Comparison of ENCODE assay signal across 8 mouse cellular contexts in the genomic region with DNA sequence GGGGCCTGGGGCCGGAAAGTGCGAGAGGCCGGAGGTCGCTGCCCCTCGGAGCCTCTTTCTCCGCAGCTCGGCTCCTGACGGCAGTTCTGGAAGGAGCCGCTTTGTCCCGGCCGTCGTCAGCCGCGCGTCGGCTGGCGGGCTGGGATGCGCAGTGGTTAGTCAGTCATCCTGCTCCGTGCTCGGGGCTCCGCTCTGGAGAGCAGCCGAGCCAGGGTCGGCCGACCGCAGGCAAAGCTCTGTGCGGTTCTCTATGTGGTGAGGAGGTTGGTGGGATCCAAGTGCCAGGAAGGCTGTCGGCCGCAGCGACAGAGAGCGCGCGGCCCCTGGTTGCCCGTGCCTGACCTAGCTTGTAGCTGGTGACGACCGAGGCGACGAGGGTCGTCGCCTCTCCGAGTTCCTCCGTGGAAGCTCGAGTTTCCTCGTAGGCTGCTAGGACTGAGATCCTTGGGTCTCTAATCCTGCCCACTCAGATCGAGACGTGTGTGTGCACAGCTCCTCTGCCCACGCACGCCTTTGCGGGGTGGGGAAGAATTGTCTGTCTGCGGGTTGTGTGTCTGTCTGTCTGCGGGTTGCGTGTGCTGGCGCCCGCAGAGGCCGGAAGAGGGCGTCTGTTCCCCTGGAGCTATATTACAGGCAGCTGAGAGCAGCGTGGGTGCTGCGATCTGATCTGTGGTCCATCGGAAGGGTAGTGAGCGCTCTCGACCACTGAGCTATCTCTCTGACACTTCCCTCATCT. TPM values are rescaled to one million over a fixed set of nuclear protein-coding genes. Genes with fewer than 3 reads are reported as not detected.
DNase-seq lines count a peak whose midpoint lies in the region; ATAC-seq and TF ChIP-seq lines count a peak whose summit lies in the region.

No protein-coding gene starts in this region.

- H3K9me3 ChIP-seq in CH12.LX (replicated peaks; ENCODE audit: low read length) = no peaks in the 10 kb centered on the region
- no peaks in the 10 kb centered on the region for H3K9me3 ChIP-seq in kidney, postnatal 0 days (replicated peaks; ENCODE audit: low read length)

- peak; percentile 64 for DNase-seq in 416B (ENCODE audit: low read depth)
- peak; percentile 52 for DNase-seq in CH12.LX (ENCODE audit: extremely low read depth)
- peak; percentile 11 for DNase-seq in cerebellum, adult 8-10 months
- peak; percentile 5 to 15 for DNase-seq in heart, adult 9 months (ENCODE audit: low spot score in 2 of 2)
- DNase-seq in kidney, postnatal 0 days (ENCODE audit: low spot score) = peak; percentile 37
- peak; percentile 43 for DNase-seq in lung, postnatal 10 days
- peak; percentile 51 for DNase-seq in retina, embryonic 14.5 days (ENCODE audit: low spot score)
- DNase-seq in yolk sac, embryonic 10.5 days (ENCODE audit: low spot score) = no peak

- H3K4me2 ChIP-seq in CH12.LX (ENCODE audit: insufficient read depth, low read depth, poor library complexity, severe bottlenecking) = peak overlapping the region; percentile 26
- peak overlapping the region; percentile 92 for H3K4me2 ChIP-seq in kidney, postnatal 0 days (ENCODE audit: low read length)

- H3K27ac ChIP-seq in CH12.LX (ENCODE audit: insufficient read depth, low read depth) = peak overlapping the region; percentile 2; the same call in 1 of the 2 replicates
- H3K27ac ChIP-seq in kidney, postnatal 0 days = peak overlapping the region; percentile 92

- peaks cover 2 to 21% of the 10 kb centered on the region in 2 experiments; a peak in 3 of 4 replicates for H3K4me1 ChIP-seq in CH12.LX (ENCODE audit: control insufficient read depth in 1 of 2, insufficient read depth in 2 of 2)
- H3K4me1 ChIP-seq in kidney, postnatal 0 days (replicated peaks; ENCODE audit: insufficient read depth, low read length) = 0 out of 2 replicates have a peak, but pooled peaks cover 7% of the 10 kb centered on the region

- peaks cover 24% of the 10 kb centered on the region for H3K79me2 ChIP-seq in CH12.LX (replicated peaks; ENCODE audit: control insufficient read depth, extremely low read depth, insufficient read depth, poor library complexity, severe bottlenecking)

- H3K36me3 ChIP-seq in CH12.LX (replicated peaks in 1 of 2; ENCODE audit: control insufficient read depth in 1 of 2, insufficient read depth in 1 of 2, low read length in 1 of 2) = peaks cover 0 to 6% of the 10 kb centered on the region in 2 experiments
- H3K36me3 ChIP-seq in kidney, postnatal 0 days (ENCODE audit: insufficient read depth, low read length) = no peaks in the 10 kb centered on the region

- no peaks in the 10 kb centered on the region for H3K27me3 ChIP-seq in CH12.LX (replicated peaks)
- no peaks in the 10 kb centered on the region for H3K27me3 ChIP-seq in kidney, postnatal 0 days (ENCODE audit: insufficient read depth, low read length)

- peak overlapping the region; percentile 88 to 98 (median 97) for H3K4me3 ChIP-seq in CH12.LX (replicated peaks in 1 of 3; ENCODE audit: low read depth in 2 of 3, low read length in 2 of 3, poor library complexity in 1 of 3)
- H3K4me3 ChIP-seq in kidney, postnatal 0 days (replicated peaks; ENCODE audit: low read depth, low read length) = peak overlapping the region; percentile 89

- dilution Hi-C loops in CH12.LX (cut with MboI; ENCODE audit: extremely low pct_ligation_motif_present, extremely low pct_unique_long_range_greater_than_20kb, low sequenced_read_pairs) = no loop called here

- in situ Hi-C loops in CH12.LX (cut with MboI; ENCODE audit: low pct_ligation_motif_present, low pct_unique_long_range_greater_than_20kb, low sequenced_read_pairs) = no loop called here

- TF ChIP-seq POLR2A in CH12.LX (IDR thresholded peaks at IDR 0.05; ENCODE audit: low read depth, low read length) = no peak

- WGBS in kidney, postnatal 0 days = 2% methylated on average over 55 of the region's 60 CpGs

- TF ChIP-seq EP300 in CH12.LX (IDR thresholded peaks at IDR 0.05; ENCODE audit: low read length) = no peak

- peak in 1 of 2 experiments; percentile 42; a peak in 2 of 4 replicates for TF ChIP-seq CTCF in CH12.LX (conservative IDR thresholded peaks at IDR 0.05 in 1 of 2, IDR thresholded peaks at IDR 0.05 in 1 of 2; ENCODE audit: low read depth in 2 of 2, low read length in 2 of 2)
- TF ChIP-seq CTCF in kidney, postnatal 0 days (IDR thresholded peaks at IDR 0.05; ENCODE audit: low read depth) = peak; percentile 48

- TF ChIP-seq RAD21 in CH12.LX (IDR thresholded peaks at IDR 0.05; ENCODE audit: low read depth, low read length) = no peak

- peak overlapping the region; percentile 86 for H3K9ac ChIP-seq in CH12.LX (ENCODE audit: insufficient read depth, low read depth)
- H3K9ac ChIP-seq in kidney, postnatal 0 days (ENCODE audit: low read depth, low read length) = peak overlapping the region; percentile 91

- peak; percentile 85 for ATAC-seq in kidney, postnatal 0 days (replicated peaks; ENCODE audit: low FRiP score, low read depth)

TF ChIP-seq in CH12.LX, 34 proteins besides CTCF, POLR2A, EP300 and RAD21:
- TF ChIP-seq SMC3 (IDR thresholded peaks at IDR 0.05; ENCODE audit: low read depth, low read length) (0 out of 2 replicates have a peak, but pooled peaks have one; percentile 5), HCFC1 (IDR thresholded peaks at IDR 0.05; ENCODE audit: low read depth, low read length) (no peak), POLR2AphosphoS2 (IDR thresholded peaks at IDR 0.05; ENCODE audit: low read depth, low read length) (no peak), ZKSCAN1 (IDR thresholded peaks at IDR 0.05; ENCODE audit: borderline replicate concordance, low read depth, low read length) (no peak), MAX (IDR thresholded peaks at IDR 0.05; ENCODE audit: low read length) (no peak), ZC3H11A (IDR thresholded peaks at IDR 0.05; ENCODE audit: low read depth, low read length) (no peak), TCF12 (IDR thresholded peaks at IDR 0.05; ENCODE audit: low read depth, low read length) (no peak)
TF ChIP-seq in CH12.LX: peak in this region for 1.

RNA-seq across cellular contexts. Expression of gene Ramac, which starts 0.6 kb away (rescaled TPM):
- total RNA-seq in CH12.LX (2012; rRNA removed) = 30.8 and 36.4 TPM in 2 replicates
- total RNA-seq in CH12.LX (2014; rRNA removed) = 133 and 134 TPM in 2 replicates
- 48.1 and 56.8 TPM in 2 replicates for polyA plus RNA-seq in CH12.LX (2012; ENCODE audit: insufficient read length, low read depth)
- polyA plus RNA-seq in kidney, postnatal 0 days (2015; fragmentation: Nextera tagmentation; extraction: Ambion mirVana) = 173 and 175 TPM in 2 replicates

RNA-seq across cellular contexts. Expression of gene 3110040N11Rik, which starts 26.0 kb away (rescaled TPM):
- total RNA-seq in CH12.LX (2012; rRNA removed) (52.5 and 53.2 TPM in 2 replicates), CH12.LX (2014; rRNA removed) (73.7 and 91.7 TPM in 2 replicates)
- polyA plus RNA-seq in CH12.LX (2012; ENCODE audit: insufficient read length, low read depth) = 58.6 and 70.4 TPM in 2 replicates
- 46.4 and 49.0 TPM in 2 replicates for polyA plus RNA-seq in kidney, postnatal 0 days (2015; fragmentation: Nextera tagmentation; extraction: Ambion mirVana)

RNA-seq across cellular contexts. Expression of gene Homer2, which starts 56.0 kb away (rescaled TPM):
- 0.08 TPM in 1 of 2 replicates, not detected in the other for total RNA-seq in CH12.LX (2012; rRNA removed)
- total RNA-seq in CH12.LX (2014; rRNA removed) = not detected in 2 replicates
- not detected in 2 replicates for polyA plus RNA-seq in CH12.LX (2012; ENCODE audit: insufficient read length, low read depth)
- 8.2 and 8.4 TPM in 2 replicates for polyA plus RNA-seq in kidney, postnatal 0 days (2015; fragmentation: Nextera tagmentation; extraction: Ambion mirVana)
